ENCODE assay signal across 8 mouse cellular contexts in genomic region chr6:55392453-55392852, GRCm38 (mm10). TPM values are rescaled to one million over a fixed set of nuclear protein-coding genes. Genes with fewer than 3 reads are reported as not detected.
DNase-seq lines count a peak whose midpoint lies in the region; ATAC-seq lines count a peak whose summit lies in the region.

No protein-coding gene starts in this region.

- ATAC-seq in megakaryocyte-erythroid progenitor cell, adult 5-6 weeks (replicated peaks; ENCODE audit: low FRiP score, low TSS enrichment, poor library complexity, severe bottlenecking) = peak; percentile 81

- peak; percentile 76 for DNase-seq in ZHBTc4 (ENCODE audit: low read depth, low spot score)
- peak; percentile 85 for DNase-seq in cerebellum, adult 8-10 months
- peak; percentile 78 to 86 for DNase-seq in frontal cortex, postnatal 36 days (ENCODE audit: low spot score in 2 of 2)
- peak; percentile 72 for DNase-seq in hindlimb bud, embryonic 11.5 days (ENCODE audit: extremely low spot score, low read depth, low spot score)
- peak; percentile 76 to 89 for DNase-seq in left cerebral cortex, adult 18-20 months (ENCODE audit: low spot score in 2 of 2)
- peak; percentile 88 for DNase-seq in right cerebral cortex, postnatal 4 days
- DNase-seq in T-cell, adult 2 months (ENCODE audit: low spot score) = no peak

RNA-seq across cellular contexts. Expression of gene Ghrhr, which starts 16.4 kb away (rescaled TPM):
- total RNA-seq in left cerebral cortex, adult 18-20 months (2021) = not detected
- not detected in 2 replicates for total RNA-seq in megakaryocyte-erythroid progenitor cell, adult 5-6 weeks (2014; fragmentation: Nextera tagmentation)
- total RNA-seq in megakaryocyte-erythroid progenitor cell, adult 5-6 weeks (2017) = not detected in 2 replicates

RNA-seq across cellular contexts. Expression of gene Aqp1, which starts 56.2 kb away (rescaled TPM):
- total RNA-seq in left cerebral cortex, adult 18-20 months (2021) = under 1 TPM; 0.37 to 0.40 TPM
- 441 and 451 TPM in 2 replicates for total RNA-seq in megakaryocyte-erythroid progenitor cell, adult 5-6 weeks (2014; fragmentation: Nextera tagmentation)
- total RNA-seq in megakaryocyte-erythroid progenitor cell, adult 5-6 weeks (2017) = 409 and 437 TPM in 2 replicates

RNA-seq across cellular contexts. Expression of gene Adcyap1r1, which starts 59.3 kb away (rescaled TPM):
- 100 to 1,000 TPM; 121 to 135 TPM for total RNA-seq in left cerebral cortex, adult 18-20 months (2021)
- not detected in 2 replicates for total RNA-seq in megakaryocyte-erythroid progenitor cell, adult 5-6 weeks (2014; fragmentation: Nextera tagmentation)
- total RNA-seq in megakaryocyte-erythroid progenitor cell, adult 5-6 weeks (2017) = not detected in 2 replicates

Comparison
In these comparisons a context has a peak if more than half of its experiments do, and no peak if none do; other contexts are left out.
1. RNA of gene Aqp1, which starts 56.2 kb away (total RNA-seq): 409 to 451 TPM in megakaryocyte-erythroid progenitor cell, adult 5-6 weeks; 0.37 to 0.40 TPM in left cerebral cortex, adult 18-20 months; every median in the first group is over 100 times any median in the second.
2. RNA of gene Adcyap1r1, which starts 59.3 kb away (total RNA-seq): 121 to 135 TPM in left cerebral cortex, adult 18-20 months; not detected in megakaryocyte-erythroid progenitor cell, adult 5-6 weeks; every median in the first group is over 100 times any median in the second.